Mouse (Mus musculus) hindbrain, embryonic 15.5 days (tissue): ENCODE data around the gene Cmip. TPM values are rescaled to one million over a fixed set of nuclear protein-coding genes. Genes with fewer than 3 reads are reported as not detected.

Experiments used
- ATAC-seq: fragments of 200-750 bp; cut with Nextera tagmentation; 2 replicates; pipeline ENCODE4 v1.8.0; 2017; ENCODE audit warnings: low read depth, moderate number of reproducible peaks, moderate TSS enrichment; ENCODE audit not compliant: low FRiP score
- H3K27ac ChIP-seq: fragments of 300-500 bp; sonication (generic); replicated peaks from 2 replicates; pipeline ENCODE4 v1.5.1; 2015; ENCODE audit warnings: mild to moderate bottlenecking, inconsistent platforms
- H3K27me3 ChIP-seq: fragments of 300-500 bp; sonication (generic); 2 replicates; pipeline ENCODE4 v1.6.1; 2015; ENCODE audit warnings: control low read depth, inconsistent platforms
- H3K36me3 ChIP-seq: fragments of 300-500 bp; sonication (generic); 2 replicates; pipeline ENCODE4 v1.6.1; 2015; ENCODE audit warnings: control low read depth, inconsistent platforms
- H3K4me1 ChIP-seq: fragments of 300-500 bp; sonication (generic); replicated peaks from 2 replicates; pipeline ENCODE4 v1.6.1; 2015; ENCODE audit warnings: control low read depth, inconsistent platforms
- H3K4me2 ChIP-seq: fragments of 300-500 bp; sonication (generic); 2 replicates; pipeline ENCODE4 v1.6.1; 2015; ENCODE audit warnings: moderate library complexity, mild to moderate bottlenecking, inconsistent platforms
- H3K4me3 ChIP-seq: fragments of 300-500 bp; sonication (generic); 2 replicates; pipeline ENCODE4 v1.5.1; 2015; ENCODE audit warnings: mild to moderate bottlenecking, inconsistent platforms
- H3K9ac ChIP-seq: fragments of 300-500 bp; sonication (generic); 2 replicates; pipeline ENCODE4 v1.6.1; 2015; ENCODE audit warnings: inconsistent platforms
- H3K9me3 ChIP-seq: fragments of 300-500 bp; sonication (generic); 2 replicates; pipeline ENCODE4 v1.6.1; 2016; ENCODE audit warnings: control low read depth, inconsistent platforms
- WGBS: fragments of 180-500 bp; shearing (Covaris S2); methylation state at CpG from one replicate; pipeline ENCODE4 v1.1.7; 2015; 5-methylcytosine and 5-hydroxymethylcytosine counted together
- polyA plus RNA-seq: library from polyadenylated mRNA; unstranded; fragments of >200 nt; fragmentation: Nextera tagmentation; extraction: Ambion mirVana; gene quantifications from 2 replicates; pipeline ENCODE4 v1.2.1, GENCODE M21; 2015

Cmip gene
- polyA plus RNA-seq, 1 experiment from 2014 or later: 203 TPM

- Histone ChIP-seq H3K9me3 (no peaks in the 10 kb centered on the region), H3K9ac (no peak overlapping the region), H3K27ac (peak overlapping the region; percentile 53), H3K4me3 (no peak overlapping the region), H3K36me3 (peaks cover 30% of the 10 kb centered on the region), H3K27me3 (no peaks in the 10 kb centered on the region), H3K4me2 (no peak overlapping the region), H3K4me1 (peaks cover 31% of the 10 kb centered on the region)
- ATAC-seq: 0 out of 2 replicates have a peak, but pooled peaks have one; percentile 28
- WGBS: 41% methylated on average over 15 of the region's 15 CpGs
Measured at GRCm38 (mm10) chr8:117446344-117446997, 189.6 kb downstream of the Cmip start.

- peaks cover 31% of the 10 kb centered on the region for H3K4me1 ChIP-seq
- peak; percentile 49 for ATAC-seq
- peaks cover 67% of the 10 kb centered on the region for H3K36me3 ChIP-seq
- H3K27ac ChIP-seq: peak overlapping the region; percentile 63
- H3K4me3 ChIP-seq: no peak overlapping the region
- H3K9ac ChIP-seq: no peak overlapping the region
- H3K9me3 ChIP-seq: no peaks in the 10 kb centered on the region
- WGBS: 38% methylated on average over 9 of the region's 9 CpGs
- no peak overlapping the region for H3K4me2 ChIP-seq
- no peaks in the 10 kb centered on the region for H3K27me3 ChIP-seq
Measured at GRCm38 (mm10) chr8:117451072-117451471, 194.2 kb downstream of the Cmip start.

DNA sequence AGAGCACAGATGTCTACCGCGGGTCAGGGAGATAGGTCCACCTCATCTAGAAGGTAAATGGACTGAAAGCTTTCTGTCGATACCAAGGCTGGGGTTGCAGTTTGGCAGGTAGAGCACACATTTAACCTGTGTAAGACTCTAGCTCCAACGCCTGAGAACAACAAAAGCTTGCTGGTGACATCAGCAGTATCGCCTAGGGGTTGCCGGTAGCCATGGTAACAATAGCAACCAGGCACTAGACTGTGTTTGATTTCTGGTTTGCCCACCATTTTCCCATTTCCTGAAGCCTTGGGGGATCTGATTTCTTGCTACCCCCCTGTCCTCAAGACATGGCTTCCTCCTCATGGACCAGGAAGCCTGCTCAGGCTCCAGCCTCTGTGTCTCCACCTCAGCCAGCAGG is 197.1 kb downstream of the Cmip start:
- H3K27ac ChIP-seq: peak overlapping the region; percentile 62
- no peaks in the 10 kb centered on the region for H3K27me3 ChIP-seq
- H3K4me3 ChIP-seq: no peak overlapping the region
- ATAC-seq: no peak
- 80% methylated on average over 6 of the region's 6 CpGs for WGBS
- H3K36me3 ChIP-seq: peaks cover 69% of the 10 kb centered on the region
- H3K9me3 ChIP-seq: no peaks in the 10 kb centered on the region
- peaks cover 27% of the 10 kb centered on the region for H3K4me1 ChIP-seq
- H3K4me2 ChIP-seq: no peak overlapping the region
- no peak overlapping the region for H3K9ac ChIP-seq

- Histone ChIP-seq H3K27me3 (no peaks in the 10 kb centered on the region), H3K9me3 (no peaks in the 10 kb centered on the region), H3K4me3 (no peak overlapping the region), H3K27ac (no peak overlapping the region), H3K36me3 (peaks cover 64% of the 10 kb centered on the region), H3K4me1 (peaks cover 27% of the 10 kb centered on the region), H3K4me2 (no peak overlapping the region), H3K9ac (no peak overlapping the region)
- 93% methylated on average over 14 of the region's 14 CpGs for WGBS
- no peak for ATAC-seq
Measured at GRCm38 (mm10) chr8:117454516-117455116, 197.8 kb downstream of the Cmip start.

GRCm38 (mm10) chr8:117455701-117456100 is 198.8 kb downstream of the Cmip start:
- no peak overlapping the region for H3K4me3 ChIP-seq
- no peak overlapping the region for H3K9ac ChIP-seq
- peaks cover 16% of the 10 kb centered on the region for H3K4me1 ChIP-seq
- no peak for ATAC-seq
- no peak overlapping the region for H3K27ac ChIP-seq
- 94% methylated on average over 6 of the region's 6 CpGs for WGBS
- no peaks in the 10 kb centered on the region for H3K9me3 ChIP-seq
- H3K4me2 ChIP-seq: no peak overlapping the region
- H3K27me3 ChIP-seq: no peaks in the 10 kb centered on the region
- H3K36me3 ChIP-seq: peaks cover 59% of the 10 kb centered on the region

GRCm38 (mm10) chr8:117458440-117458839 is 201.6 kb downstream of the Cmip start:
- Histone ChIP-seq H3K4me1 (peaks cover 8% of the 10 kb centered on the region), H3K9me3 (no peaks in the 10 kb centered on the region), H3K4me3 (no peak overlapping the region), H3K27ac (no peak overlapping the region), H3K9ac (no peak overlapping the region), H3K4me2 (no peak overlapping the region), H3K36me3 (peaks cover 41% of the 10 kb centered on the region), H3K27me3 (no peaks in the 10 kb centered on the region)
- ATAC-seq: no peak
- WGBS: 72% methylated on average over 5 of the region's 5 CpGs

- H3K4me2 ChIP-seq: no peak overlapping the region
- no peak overlapping the region for H3K9ac ChIP-seq
- H3K27me3 ChIP-seq: no peaks in the 10 kb centered on the region
- 42% methylated on average over 11 of the region's 11 CpGs for WGBS
- peaks cover 2% of the 10 kb centered on the region for H3K36me3 ChIP-seq
- ATAC-seq: no peak
- 0 out of 2 replicates have a peak, but pooled peaks cover 3% of the 10 kb centered on the region for H3K4me1 ChIP-seq
- H3K27ac ChIP-seq: no peak overlapping the region
- no peaks in the 10 kb centered on the region for H3K9me3 ChIP-seq
- no peak overlapping the region for H3K4me3 ChIP-seq
Measured at GRCm38 (mm10) chr8:117462701-117463284, 205.9 kb downstream of the Cmip start.

DNA sequence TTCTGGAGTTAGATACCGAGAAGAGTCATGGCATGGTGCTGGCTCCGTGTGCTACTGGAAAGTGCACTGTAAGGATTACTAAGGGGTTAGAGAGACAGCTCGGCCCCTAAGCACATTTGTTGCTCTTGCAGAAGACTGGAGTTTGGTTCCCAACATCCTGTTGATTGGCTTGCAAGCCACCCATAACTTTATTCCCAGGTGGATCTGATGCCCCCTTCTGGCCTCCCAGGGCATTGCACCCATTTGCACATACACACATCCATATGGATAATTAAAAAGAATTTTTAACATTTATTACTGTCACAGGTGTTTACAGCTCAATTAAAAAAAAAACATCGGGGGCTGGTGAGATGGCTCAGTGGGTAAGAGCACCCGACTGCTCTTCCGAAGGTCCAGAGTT is 207.7 kb downstream of the Cmip start:
- Histone ChIP-seq H3K36me3 (no peaks in the 10 kb centered on the region), H3K4me3 (no peak overlapping the region), H3K4me2 (no peak overlapping the region), H3K27ac (no peak overlapping the region), H3K9me3 (no peaks in the 10 kb centered on the region), H3K27me3 (no peaks in the 10 kb centered on the region), H3K4me1 (peaks cover 4% of the 10 kb centered on the region; the same call in 1 of the 2 replicates), H3K9ac (no peak overlapping the region)
- 96% methylated on average over 6 of the region's 6 CpGs for WGBS
- no peak for ATAC-seq

DNA sequence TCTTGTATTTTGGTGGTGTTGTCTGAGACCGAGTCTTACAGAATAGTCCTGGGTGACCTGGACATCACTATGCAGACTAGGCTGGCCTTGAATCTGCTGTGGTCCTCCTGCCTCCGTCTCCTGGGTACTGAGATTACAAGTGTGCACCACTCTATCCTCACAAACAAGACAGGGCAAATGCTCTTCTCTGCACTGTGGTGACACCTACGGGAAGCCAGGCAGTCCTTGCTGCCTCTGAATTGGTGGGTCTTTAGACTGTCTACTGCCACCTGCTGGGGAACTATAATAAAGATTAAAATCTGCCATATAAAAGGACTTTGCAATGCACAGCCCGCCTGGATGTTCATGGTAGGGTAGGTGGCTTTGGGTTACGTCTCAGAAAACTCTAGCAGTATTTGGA is 208.4 kb downstream of the Cmip start:
- WGBS: 36% methylated on average over 5 of the region's 5 CpGs
- Histone ChIP-seq H3K36me3 (no peaks in the 10 kb centered on the region), H3K9me3 (no peaks in the 10 kb centered on the region), H3K4me1 (peaks cover 11% of the 10 kb centered on the region), H3K4me2 (no peak overlapping the region), H3K27me3 (no peaks in the 10 kb centered on the region), H3K4me3 (no peak overlapping the region), H3K9ac (no peak overlapping the region), H3K27ac (no peak overlapping the region; the same call in 1 of the 2 replicates)
- ATAC-seq: peak; percentile 82

DNA sequence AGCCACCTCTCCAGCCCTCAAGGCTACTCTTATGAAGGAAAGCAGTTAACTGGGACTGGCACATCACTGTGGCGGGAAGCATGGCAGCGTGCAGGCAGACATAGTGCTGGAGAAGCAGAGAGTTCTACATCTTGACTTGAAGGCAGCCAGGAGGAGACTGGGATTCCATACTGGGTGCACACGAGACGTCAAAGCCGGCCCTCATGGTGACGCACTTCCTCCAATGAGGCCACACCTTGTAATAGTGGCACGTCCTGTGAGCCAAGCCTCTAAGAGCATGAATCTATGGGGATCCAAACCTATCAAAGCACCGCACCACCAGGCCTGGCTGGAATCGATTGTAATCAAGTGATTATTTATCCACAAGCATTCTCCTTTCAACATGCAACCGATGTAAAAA is 210.6 kb downstream of the Cmip start:
- no peak for ATAC-seq
- WGBS: 89% methylated on average over 10 of the region's 10 CpGs
- no peaks in the 10 kb centered on the region for H3K27me3 ChIP-seq
- no peak overlapping the region for H3K9ac ChIP-seq
- H3K36me3 ChIP-seq: no peaks in the 10 kb centered on the region
- H3K27ac ChIP-seq: no peak overlapping the region
- no peak overlapping the region for H3K4me2 ChIP-seq
- peaks cover 19% of the 10 kb centered on the region for H3K4me1 ChIP-seq
- no peaks in the 10 kb centered on the region for H3K9me3 ChIP-seq
- H3K4me3 ChIP-seq: no peak overlapping the region

- Histone ChIP-seq H3K9ac (0 out of 2 replicates have a peak overlapping the region, but pooled peaks have one; percentile 19), H3K4me2 (peak overlapping the region; percentile 57), H3K36me3 (no peaks in the 10 kb centered on the region), H3K4me3 (peak overlapping the region; percentile 29), H3K27ac (peak overlapping the region; percentile 92), H3K4me1 (peaks cover 19% of the 10 kb centered on the region), H3K9me3 (no peaks in the 10 kb centered on the region), H3K27me3 (no peaks in the 10 kb centered on the region)
- peak; percentile 62 for ATAC-seq
- 26% methylated on average over 16 of the region's 16 CpGs for WGBS
Measured at GRCm38 (mm10) chr8:117469431-117470341, 212.8 kb downstream of the Cmip start.
